Mouse (Mus musculus) C2C12 (cell line): ENCODE measurements around the gene Boc. TPM values are rescaled to one million over a fixed set of nuclear protein-coding genes. Genes with fewer than 3 reads are reported as not detected.

Experiments
- H3K27me3 ChIP-seq: one replicate; pipeline ENCODE4 v1.6.1; 2011; ENCODE audit not compliant: control insufficient read depth, insufficient read depth, insufficient read length
- H3K36me3 ChIP-seq: one replicate; pipeline ENCODE4 v1.6.1; 2011; ENCODE audit not compliant: control insufficient read depth, insufficient read depth
- H3K4me3 ChIP-seq: one replicate; pipeline ENCODE4 v1.5.1; 2011; ENCODE audit warnings: mild to moderate bottlenecking, control low read depth; ENCODE audit not compliant: poor library complexity, insufficient read depth, severe bottlenecking
- H3K79me2 ChIP-seq: one replicate; pipeline ENCODE4 v1.6.1; 2011; ENCODE audit not compliant: control insufficient read depth, insufficient read depth
- H3K79me3 ChIP-seq: one replicate; pipeline ENCODE4 v1.6.1; 2011; ENCODE audit warnings: low read depth, control low read depth
- H3ac ChIP-seq: one replicate; pipeline ENCODE3; 2011; ENCODE audit warnings: low read depth; ENCODE audit not compliant: control insufficient read depth, insufficient read length
- CEBPB ChIP-seq: IDR thresholded peaks from one replicate; pipeline ENCODE4 v1.6.1; 2011; ENCODE audit warnings: low read depth, mild to moderate bottlenecking, control low read depth, moderate library complexity
- CTCF ChIP-seq: IDR thresholded peaks from one replicate; pipeline ENCODE4 v1.5.1; 2011; ENCODE audit not compliant: control insufficient read depth, insufficient read depth, insufficient read length
- FOSL1 ChIP-seq: IDR thresholded peaks from one replicate; pipeline ENCODE4 v1.8.0; 2011; ENCODE audit warnings: mild to moderate bottlenecking, low read length; ENCODE audit not compliant: poor library complexity, insufficient read depth, severe bottlenecking
- MAX ChIP-seq: IDR thresholded peaks from one replicate; pipeline ENCODE4 v1.6.1; 2011; ENCODE audit warnings: mild to moderate bottlenecking, control low read depth
- MYOD1 ChIP-seq: IDR thresholded peaks from one replicate; pipeline ENCODE4 v1.6.1; 2011; ENCODE audit warnings: low read depth; ENCODE audit not compliant: control insufficient read depth, insufficient read length
- MYOG ChIP-seq: IDR thresholded peaks from one replicate; pipeline ENCODE4 v1.6.1; 2011; ENCODE audit not compliant: control insufficient read depth, insufficient read length; ENCODE audit errors: extremely low read depth
- USF1 ChIP-seq: IDR thresholded peaks from one replicate; pipeline ENCODE4 v1.6.1; 2011; ENCODE audit warnings: low read depth, mild to moderate bottlenecking, control low read depth, moderate library complexity
- long read RNA-seq, 2 experiments: library from polyadenylated mRNA; unstranded; transcript quantifications; one replicate each; pipeline ENCODE4 v2.0.0; 2019 to 2020
- polyA plus RNA-seq: library from polyadenylated mRNA; unstranded; fragments of >200 nt; fragmentation: generic; extraction: Trizol; gene quantifications from one replicate; pipeline ENCODE4 v1.2.1, GENCODE M21; 2012; ENCODE audit warnings: missing spikeins

The Boc gene
- polyA plus RNA-seq = 4.4 TPM
- long read RNA-seq, experiment 1, full-length matches to known transcripts = 1 of 3 reads
- long read RNA-seq, experiment 1, partial matches to known transcripts = 0 of 3 reads
- long read RNA-seq, experiment 1, other reads (novel, unspliced or antisense) = 2 of 3 reads
- long read RNA-seq, experiment 2, full-length matches to known transcripts = 5 of 50 reads
- long read RNA-seq, experiment 2, partial matches to known transcripts = 5 of 50 reads
- long read RNA-seq, experiment 2, other reads (novel, unspliced or antisense) = 40 of 50 reads

- H3K36me3 ChIP-seq = no peaks in the 10 kb centered on the region
- no peaks in the 10 kb centered on the region for H3K27me3 ChIP-seq
- no peaks in the 10 kb centered on the region for H3K79me3 ChIP-seq
- TF ChIP-seq USF1 (no peak), MYOG (no peak), CTCF (no peak), CEBPB (no peak), FOSL1 (no peak), MAX (no peak), MYOD1 (no peak)
- H3K4me3 ChIP-seq = peak within 1 kb of the TSS; percentile 42
- H3ac ChIP-seq = peak within 1 kb of the TSS; percentile 69
- H3K79me2 ChIP-seq = no peaks in the 10 kb centered on the region
Measured at GRCm38 (mm10) chr16:44558471-44559329, at the start of gene Boc. Gene Boc, minus strand, starts transcription at chr16:44558897.

DNA sequence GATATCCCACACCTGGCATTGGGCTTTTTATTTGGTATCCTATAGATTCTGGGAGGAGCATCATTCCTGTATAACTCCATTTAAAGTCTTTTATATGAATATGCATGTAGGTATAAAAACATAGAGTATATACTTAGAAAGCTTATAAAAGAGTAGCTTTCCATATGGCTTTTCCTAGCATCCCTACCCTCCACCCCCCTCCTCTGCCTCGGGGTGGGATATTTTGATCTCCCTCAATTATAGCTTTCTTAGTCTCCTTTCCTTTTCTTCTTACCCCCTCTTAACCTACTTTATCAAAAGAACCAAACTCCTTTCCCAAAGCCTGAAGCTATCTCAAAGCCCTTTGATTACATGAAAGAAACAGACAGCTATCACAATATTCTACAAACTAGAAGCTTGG, 47.9 kb upstream of the Boc start:
- Histone ChIP-seq H3ac (no peak overlapping the region), H3K79me3 (no peaks in the 10 kb centered on the region), H3K4me3 (no peak overlapping the region), H3K36me3 (no peaks in the 10 kb centered on the region), H3K27me3 (no peaks in the 10 kb centered on the region), H3K79me2 (no peaks in the 10 kb centered on the region)
- no peak for TF ChIP-seq USF1
- TF ChIP-seq CTCF = no peak
- no peak for TF ChIP-seq CEBPB

- Histone ChIP-seq H3K36me3 (no peaks in the 10 kb centered on the region), H3K4me3 (no peak overlapping the region), H3K79me2 (no peaks in the 10 kb centered on the region), H3K27me3 (no peaks in the 10 kb centered on the region), H3K79me3 (no peaks in the 10 kb centered on the region), H3ac (no peak overlapping the region)
- TF ChIP-seq CTCF (no peak), CEBPB (no peak), USF1 (no peak), MAX (no peak), FOSL1 (no peak)
Measured at GRCm38 (mm10) chr16:44604021-44604616, 45.4 kb upstream of the Boc start.

DNA sequence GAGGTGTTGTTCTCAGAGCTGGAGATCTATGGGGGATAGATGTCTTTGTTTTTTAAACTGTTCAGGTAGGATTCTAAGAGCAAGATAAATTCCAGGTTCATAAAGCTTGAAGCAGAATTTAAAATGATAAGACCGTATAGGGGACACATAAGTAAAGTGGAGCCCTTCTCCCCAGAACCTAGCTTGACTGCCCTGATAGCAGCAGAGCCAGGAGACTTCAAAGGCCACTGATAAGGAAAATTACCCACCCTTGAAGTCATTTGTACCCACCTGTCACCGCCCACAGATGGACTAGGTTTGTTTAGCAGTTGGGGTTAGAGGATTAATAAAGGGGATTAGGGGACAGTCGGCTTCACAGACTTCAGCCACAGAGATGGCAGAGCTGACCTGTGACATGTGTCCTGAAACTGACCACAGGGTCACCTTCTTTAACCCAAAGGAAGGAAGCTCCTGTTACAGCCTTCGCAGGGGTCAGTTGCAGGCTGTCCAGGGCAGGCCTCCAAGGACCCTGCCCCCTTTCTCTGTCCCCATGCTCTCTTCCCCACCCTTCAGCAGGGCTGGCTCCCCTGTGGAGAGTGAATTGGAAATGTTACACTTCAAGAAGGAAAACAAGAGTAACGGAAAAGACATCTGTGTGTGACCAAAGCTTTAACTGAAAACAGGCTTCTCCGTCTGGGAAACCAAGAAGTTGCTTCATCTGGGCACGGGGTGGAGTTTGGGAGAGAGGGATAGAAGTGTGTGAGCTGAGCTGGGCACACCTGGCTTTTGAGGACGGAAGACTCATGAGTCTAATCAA, 43.5 kb upstream of the Boc start:
- H3K4me3 ChIP-seq = no peak overlapping the region
- H3K27me3 ChIP-seq = no peaks in the 10 kb centered on the region
- TF ChIP-seq MAX (no peak), CTCF (no peak)
- H3K36me3 ChIP-seq = no peaks in the 10 kb centered on the region
- no peak overlapping the region for H3ac ChIP-seq
- no peaks in the 10 kb centered on the region for H3K79me2 ChIP-seq
- no peaks in the 10 kb centered on the region for H3K79me3 ChIP-seq

DNA sequence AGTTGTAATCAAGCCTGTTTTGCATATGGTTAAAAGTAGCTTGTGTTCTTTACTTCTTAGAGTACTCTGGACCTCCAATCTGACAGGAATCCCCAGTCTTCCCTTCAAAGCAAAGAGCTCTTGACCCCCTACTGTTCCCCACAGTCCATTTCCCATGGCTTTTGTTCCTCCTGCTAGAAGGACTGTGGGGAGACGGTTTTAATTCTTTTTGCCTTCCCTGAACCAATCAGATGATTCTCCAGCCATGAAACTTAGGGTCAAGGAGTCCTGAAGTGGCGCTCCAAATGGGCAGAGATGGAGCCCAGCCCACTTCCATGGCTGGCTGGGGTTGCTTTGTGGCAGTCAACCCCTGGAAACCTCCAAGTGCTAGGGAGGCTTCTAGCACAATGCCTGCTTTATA, 42.5 kb upstream of the Boc start:
- H3K79me2 ChIP-seq = no peaks in the 10 kb centered on the region
- H3K36me3 ChIP-seq = no peaks in the 10 kb centered on the region
- no peaks in the 10 kb centered on the region for H3K79me3 ChIP-seq
- TF ChIP-seq FOSL1 = no peak
- no peak for TF ChIP-seq MAX
- no peak for TF ChIP-seq USF1
- no peak for TF ChIP-seq MYOG
- no peak for TF ChIP-seq CTCF
- TF ChIP-seq CEBPB = no peak
- no peak for TF ChIP-seq MYOD1
- no peak overlapping the region for H3ac ChIP-seq
- H3K4me3 ChIP-seq = no peak overlapping the region
- H3K27me3 ChIP-seq = no peaks in the 10 kb centered on the region

GRCm38 (mm10) chr16:44597106-44597806, 38.6 kb upstream of the Boc start:
- Histone ChIP-seq H3K79me2 (no peaks in the 10 kb centered on the region), H3K79me3 (no peaks in the 10 kb centered on the region), H3ac (no peak overlapping the region), H3K27me3 (no peaks in the 10 kb centered on the region), H3K36me3 (no peaks in the 10 kb centered on the region), H3K4me3 (no peak overlapping the region)
- TF ChIP-seq MYOD1 = no peak
- TF ChIP-seq USF1 = no peak
- TF ChIP-seq CTCF = no peak
- TF ChIP-seq MYOG = no peak
- TF ChIP-seq CEBPB = no peak
- TF ChIP-seq MAX = no peak
- no peak for TF ChIP-seq FOSL1
